Mouse (Mus musculus) erythroblast, adult 5-6 weeks (primary cell): ENCODE measurements around the gene Hgf. TPM values are rescaled to one million over a fixed set of nuclear protein-coding genes. Genes with fewer than 3 reads are reported as not detected.

Source experiments
- ATAC-seq: replicated peaks from 2 replicates; pipeline ENCODE4 v1.8.0; 2016; ENCODE audit warnings: moderate number of reproducible peaks, mild to moderate bottlenecking, moderate TSS enrichment, inconsistent platforms; ENCODE audit not compliant: poor library complexity, low FRiP score, severe bottlenecking
- total RNA-seq, 2 experiments: library from RNA; stranded (forward) in 1 of 2; stranded (reverse) in 1 of 2; fragments of 150-400 nt in 1 of 2; fragments of 200-764, 138-1000 nt in 1 of 2; gene quantifications; 2 replicates each; pipeline versions ENCODE4 v1.2.3 to v1.2.4; 2015 to 2017; ENCODE audit warnings: low replicate concordance in 2 of 2

The Hgf gene
- total RNA-seq (2015; ENCODE audit: low replicate concordance): 4.0 and 5.4 TPM in 2 replicates
- total RNA-seq (2017; ENCODE audit: low replicate concordance): 3.2 and 4.9 TPM in 2 replicates

DNA sequence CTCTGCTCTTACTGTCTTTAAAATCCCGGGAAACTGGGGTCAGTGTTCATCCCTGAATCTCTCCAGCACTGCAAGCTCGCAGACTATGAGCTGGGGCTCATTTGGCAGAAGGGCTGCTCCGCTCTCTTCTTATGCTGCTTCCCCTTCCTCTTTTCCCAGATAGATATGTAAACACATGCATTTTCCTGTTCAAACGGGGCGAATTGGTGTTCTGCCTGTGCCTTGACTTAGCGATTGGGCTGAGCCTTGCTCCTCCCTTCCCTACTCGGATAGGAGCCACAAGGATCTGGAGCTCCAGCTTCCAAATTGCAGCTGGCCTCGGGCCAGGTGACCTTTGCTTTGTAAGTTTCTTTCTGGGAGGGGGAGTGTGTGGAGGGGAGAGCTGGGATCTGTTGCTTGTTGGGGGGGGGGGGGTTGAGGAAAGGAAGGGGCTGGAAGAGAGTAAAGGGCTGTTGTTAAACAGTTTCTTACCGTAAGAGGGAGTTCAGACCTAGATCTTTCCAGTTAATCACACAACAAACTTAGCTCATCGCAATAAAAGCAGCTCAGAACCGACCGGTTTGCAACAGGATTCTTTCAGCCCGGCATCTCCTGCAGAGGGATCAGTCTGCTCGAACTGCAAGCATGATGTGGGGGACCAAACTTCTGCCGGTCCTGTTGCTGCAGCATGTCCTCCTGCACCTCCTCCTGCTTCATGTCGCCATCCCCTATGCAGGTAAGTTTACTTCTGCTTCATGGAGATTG is at the start of gene Hgf:
TSS of gene Hgf (plus strand) at position 192 of the 744 bp plus-strand sequence.
- ATAC-seq: no peak

GRCm38 (mm10) chr5:16506702-16507350 is 46.5 kb upstream of the Hgf start:
- no peak for ATAC-seq

- no peak for ATAC-seq
Observed at GRCm38 (mm10) chr5:16531619-16532277, 21.5 kb upstream of the Hgf start.

- ATAC-seq: no peak
Observed at GRCm38 (mm10) chr5:16538067-16538466, 15.2 kb upstream of the Hgf start.

DNA sequence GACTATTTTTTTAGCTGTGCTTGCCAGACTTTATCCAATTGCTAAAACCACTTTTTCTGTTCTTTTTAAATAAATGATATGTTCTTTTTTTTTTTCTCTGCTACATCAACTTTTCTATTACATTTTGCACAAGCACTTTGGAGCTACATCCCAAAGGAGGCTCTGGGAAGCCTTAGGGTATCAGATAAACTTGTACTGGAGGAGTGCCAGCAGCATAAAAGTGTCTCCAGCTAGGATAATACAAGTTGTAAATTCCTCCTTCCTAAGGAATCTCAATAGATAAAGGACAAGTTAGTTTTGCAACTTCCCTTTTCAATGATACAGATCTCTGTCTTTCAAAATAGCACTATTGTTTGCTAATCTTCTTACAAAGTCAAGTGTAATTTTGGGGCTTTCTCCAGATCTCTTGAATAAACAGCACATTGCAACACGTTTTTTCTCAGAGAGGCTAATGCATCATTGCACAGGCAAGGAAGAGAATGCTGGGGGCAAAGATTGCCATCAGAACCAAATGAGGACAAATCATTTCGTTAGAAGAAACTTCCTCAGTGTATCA is 11.7 kb upstream of the Hgf start:
- no peak for ATAC-seq

DNA sequence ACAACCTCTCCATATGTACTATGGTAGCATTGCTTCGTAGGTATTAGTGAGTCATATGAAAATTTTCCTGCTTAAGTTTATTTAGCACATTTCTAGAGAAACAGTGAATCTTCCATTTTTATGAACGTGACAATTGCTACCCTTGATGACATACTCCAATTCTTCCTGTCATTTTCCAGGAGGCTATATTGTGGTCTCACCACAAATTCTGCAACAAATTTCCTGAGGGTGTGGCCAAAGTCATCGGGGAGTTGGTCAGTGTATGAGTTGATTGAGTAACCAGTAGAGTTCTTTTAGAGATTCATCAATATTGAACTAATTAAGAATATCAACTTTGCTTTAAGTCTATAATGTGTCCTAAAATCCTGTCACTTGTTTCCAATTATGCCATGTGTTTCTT is 5.8 kb upstream of the Hgf start:
- no peak for ATAC-seq

- no peak for ATAC-seq
Observed at GRCm38 (mm10) chr5:16552647-16553046, 648 bp upstream of the Hgf start.

- no peak for ATAC-seq
Observed at GRCm38 (mm10) chr5:16560247-16560646, 7.0 kb downstream of the Hgf start.

GRCm38 (mm10) chr5:16568997-16569396 is 15.7 kb downstream of the Hgf start:
- ATAC-seq: no peak

GRCm38 (mm10) chr5:16577882-16578742 is 24.8 kb downstream of the Hgf start:
- ATAC-seq: no peak

DNA sequence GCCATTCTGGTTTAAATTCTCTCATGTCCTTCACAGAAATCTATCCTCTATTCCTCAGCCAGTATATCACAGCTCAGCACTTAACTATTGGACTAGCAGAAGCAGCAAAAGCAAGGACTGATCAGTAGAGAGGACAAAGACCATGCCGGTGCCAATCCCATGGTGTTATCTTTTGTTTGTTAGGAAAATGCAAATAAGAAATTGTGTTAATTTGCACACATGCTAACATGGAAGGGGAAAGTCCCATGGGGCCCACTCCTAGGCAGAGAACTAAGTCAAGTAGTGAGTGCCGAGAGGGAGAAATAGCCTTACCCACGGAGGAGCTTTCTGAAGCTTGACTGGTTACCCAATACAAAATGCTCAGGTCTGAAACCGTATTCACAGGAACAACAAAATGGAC is 42.4 kb downstream of the Hgf start:
- ATAC-seq: no peak

DNA sequence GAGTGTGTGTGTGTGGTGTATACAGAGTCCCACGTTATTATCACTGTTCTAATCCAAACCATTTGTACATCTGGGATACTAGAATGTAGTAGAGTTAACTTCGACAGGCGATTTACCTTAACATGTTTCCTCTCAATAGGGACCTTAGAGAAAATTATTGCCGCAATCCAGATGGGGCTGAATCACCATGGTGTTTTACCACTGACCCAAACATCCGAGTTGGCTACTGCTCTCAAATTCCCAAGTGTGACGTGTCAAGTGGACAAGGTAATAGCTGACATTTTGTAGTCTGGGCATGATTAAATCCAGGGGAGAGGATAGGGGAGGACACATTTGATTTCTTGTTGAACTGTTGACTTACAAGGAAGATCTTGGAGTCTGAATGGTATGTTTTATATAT is 44.7 kb downstream of the Hgf start:
- no peak for ATAC-seq

- no peak for ATAC-seq
Observed at GRCm38 (mm10) chr5:16601463-16601862, 48.2 kb downstream of the Hgf start.

DNA sequence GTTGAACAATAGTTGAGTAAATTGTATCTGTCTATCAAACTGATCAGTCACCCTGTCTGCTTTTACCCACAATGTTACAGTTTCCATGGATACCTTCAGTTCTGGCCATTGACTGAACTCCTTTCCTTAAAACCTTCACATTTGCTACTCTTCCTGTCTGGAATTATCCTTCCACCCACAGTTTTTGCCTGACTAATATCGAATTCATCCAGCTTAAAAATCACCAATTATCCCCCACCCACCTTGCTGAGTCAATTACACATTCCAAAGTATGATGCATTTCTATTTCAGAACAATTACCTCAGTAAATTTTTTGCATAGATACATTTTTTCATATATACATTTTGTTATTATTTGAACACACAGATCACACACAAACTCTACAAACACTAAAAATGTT is 79.7 kb downstream of the Hgf start:
- ATAC-seq: no peak

DNA sequence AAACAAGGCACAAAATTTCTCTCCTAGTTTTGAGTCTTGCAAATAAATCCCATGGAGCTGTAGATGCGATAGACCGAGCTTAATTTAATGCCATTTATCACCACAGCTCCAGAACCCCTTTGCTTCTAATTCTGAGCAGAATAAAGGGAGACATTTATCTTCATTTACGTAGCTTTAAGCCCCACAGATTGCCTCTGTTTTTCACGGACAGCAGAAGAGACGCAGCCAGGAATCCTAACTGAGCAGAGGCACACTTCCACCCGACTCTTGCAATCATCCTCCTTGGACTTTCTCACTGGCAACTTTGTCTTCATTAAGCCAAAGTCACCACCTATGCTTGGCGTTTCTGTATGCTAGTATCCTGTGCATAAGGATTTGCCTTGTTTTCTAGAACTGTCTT is 93.1 kb downstream of the Hgf start:
- no peak for ATAC-seq

DNA sequence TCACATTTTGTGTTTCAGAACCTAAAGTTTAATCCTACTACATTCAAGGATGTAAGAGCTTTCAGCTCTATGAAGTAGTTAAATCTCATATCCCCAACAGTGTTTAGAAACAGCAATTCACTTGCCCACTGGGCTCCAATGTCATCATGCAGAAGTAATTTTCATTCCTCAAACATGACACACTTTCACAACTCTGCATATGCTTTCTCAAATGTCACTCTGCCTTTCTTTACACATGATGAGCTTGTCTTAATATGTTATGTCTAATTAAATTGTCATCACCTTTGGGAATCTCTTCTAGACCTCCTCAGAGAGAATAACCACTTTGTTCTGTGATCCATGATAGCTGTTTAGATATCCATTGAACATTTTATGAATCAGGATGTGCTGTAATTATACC is 94.4 kb downstream of the Hgf start:
- no peak for ATAC-seq

DNA sequence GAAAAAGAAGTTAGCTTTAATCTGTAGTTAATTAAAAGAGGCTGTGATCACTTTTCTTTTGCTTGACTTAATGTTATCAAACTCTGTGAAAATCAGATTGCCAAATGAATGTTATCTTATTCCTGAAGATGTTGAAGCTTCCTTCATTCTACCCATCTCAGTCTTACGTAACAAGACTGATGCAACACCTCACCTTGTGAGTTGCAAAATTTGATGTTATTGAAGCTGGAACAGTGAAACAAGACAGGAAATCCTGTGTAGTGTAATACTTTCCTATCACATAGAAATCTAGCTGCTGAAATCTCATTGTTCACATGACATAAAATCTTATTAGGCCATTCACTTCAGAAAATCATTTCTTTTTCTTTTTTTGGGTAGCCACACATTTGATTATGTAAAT is 96.9 kb downstream of the Hgf start:
- ATAC-seq: no peak

GRCm38 (mm10) chr5:16654022-16654421 is 100.7 kb downstream of the Hgf start:
- ATAC-seq: no peak
